Mouse (Mus musculus): ENCODE data around the gene Btbd16. TPM values are rescaled to one million over a fixed set of nuclear protein-coding genes. Genes with fewer than 3 reads are reported as not detected.

Btbd16 gene
- total and polyA plus RNA-seq, 2 experiments: 0.06 TPM; not detected in 1

DNA sequence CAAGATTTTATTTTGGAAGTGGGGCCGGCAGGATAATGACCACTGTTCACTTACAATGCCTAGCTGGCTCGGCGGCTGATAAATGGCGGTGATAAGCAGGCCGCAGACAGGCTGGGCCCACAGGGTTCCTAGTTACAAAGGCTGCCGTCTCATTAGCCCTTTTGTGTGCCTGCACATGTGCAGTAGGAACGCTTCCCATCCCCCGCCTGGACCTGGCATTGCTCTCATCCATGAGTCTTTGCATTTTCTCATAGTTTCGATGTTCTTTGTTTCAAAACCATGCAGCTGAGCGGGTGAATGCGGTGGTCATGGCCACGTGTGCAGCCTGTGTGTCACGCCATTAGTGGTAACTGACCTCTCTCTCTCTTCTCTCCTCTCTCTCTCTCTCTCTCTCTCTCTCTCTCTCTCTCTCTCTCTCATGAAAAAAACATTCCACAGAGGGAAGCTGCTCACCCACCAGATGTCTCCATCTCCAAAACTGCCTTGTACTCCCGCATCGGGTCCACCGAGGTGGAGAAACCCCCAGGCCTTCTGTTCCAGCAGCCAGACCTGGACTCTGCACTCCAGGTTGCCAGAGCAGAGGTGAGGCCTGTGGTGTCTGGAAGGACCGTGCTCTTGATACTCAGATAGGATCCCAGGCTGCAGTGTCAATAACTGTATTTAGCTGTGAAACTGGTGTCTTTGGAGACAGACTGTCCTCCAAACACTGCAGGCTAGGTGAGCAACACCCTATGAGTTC lies 22.9 kb upstream of the Btbd16 start:
- H3K36me3 ChIP-seq (ENCODE audit: control insufficient read depth, insufficient read depth, low read length): peaks cover 22% of the 10 kb centered on the region
- no peaks in the 10 kb centered on the region for H3K4me1 ChIP-seq (ENCODE audit: control insufficient read depth, insufficient read depth, low read length)
- TF ChIP-seq CTCF (IDR thresholded peaks at IDR 0.05; ENCODE audit: low read depth, low read length): no peak
- TF ChIP-seq POLR2A (IDR thresholded peaks at IDR 0.05; ENCODE audit: extremely low read depth, insufficient read depth, low read length): no peak
- 86% methylated on average over 17 of the region's 17 CpGs for WGBS
- H3K4me3 ChIP-seq (ENCODE audit: insufficient read depth, low read depth, low read length): no peak overlapping the region
- no peaks in the 10 kb centered on the region for H3K27me3 ChIP-seq (ENCODE audit: control insufficient read depth, insufficient read depth, low read length)
- DNase-seq (ENCODE audit: extremely low read depth, low read depth, low spot score): no peak
- no peak overlapping the region for H3K9ac ChIP-seq (ENCODE audit: low read depth, low read length)
- H3K79me2 ChIP-seq (ENCODE audit: control insufficient read depth, insufficient read depth, low read length): no peaks in the 10 kb centered on the region
- no peak overlapping the region for H3K27ac ChIP-seq (replicated peaks; ENCODE audit: insufficient read depth, low read depth, low read length)

DNA sequence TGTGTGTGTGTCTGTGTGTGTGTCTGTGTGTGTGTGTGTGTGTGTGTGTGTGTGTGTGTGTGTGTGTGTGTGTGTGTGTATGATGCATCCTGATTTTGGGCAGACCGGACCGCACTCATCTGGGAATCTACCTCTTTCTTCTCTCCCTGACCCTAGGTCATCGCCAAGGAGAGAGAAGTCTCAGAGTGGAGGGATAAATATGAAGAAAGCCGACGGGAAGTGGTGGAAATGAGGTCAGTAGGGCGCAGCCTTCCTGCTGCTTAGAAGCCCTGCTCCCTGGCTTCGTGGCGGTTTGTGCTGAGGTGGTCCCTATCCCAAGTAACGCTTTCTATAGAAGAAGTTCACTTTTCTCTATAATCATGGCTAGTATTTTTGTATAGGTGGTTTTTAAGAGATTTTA lies 22.2 kb upstream of the Btbd16 start:
- no peak overlapping the region for H3K9ac ChIP-seq (ENCODE audit: low read depth, low read length)
- no peak for DNase-seq (ENCODE audit: extremely low read depth, low read depth, low spot score)
- no peak overlapping the region for H3K4me3 ChIP-seq (ENCODE audit: insufficient read depth, low read depth, low read length)
- H3K36me3 ChIP-seq (ENCODE audit: control insufficient read depth, insufficient read depth, low read length): peaks cover 17% of the 10 kb centered on the region
- H3K27ac ChIP-seq (replicated peaks; ENCODE audit: insufficient read depth, low read depth, low read length): no peak overlapping the region
- H3K27me3 ChIP-seq (ENCODE audit: control insufficient read depth, insufficient read depth, low read length): no peaks in the 10 kb centered on the region
- 80% methylated on average over 9 of the region's 9 CpGs for WGBS
- H3K79me2 ChIP-seq (ENCODE audit: control insufficient read depth, insufficient read depth, low read length): no peaks in the 10 kb centered on the region
- no peak for TF ChIP-seq CTCF (IDR thresholded peaks at IDR 0.05; ENCODE audit: low read depth, low read length)
- no peaks in the 10 kb centered on the region for H3K4me1 ChIP-seq (ENCODE audit: control insufficient read depth, insufficient read depth, low read length)

DNA sequence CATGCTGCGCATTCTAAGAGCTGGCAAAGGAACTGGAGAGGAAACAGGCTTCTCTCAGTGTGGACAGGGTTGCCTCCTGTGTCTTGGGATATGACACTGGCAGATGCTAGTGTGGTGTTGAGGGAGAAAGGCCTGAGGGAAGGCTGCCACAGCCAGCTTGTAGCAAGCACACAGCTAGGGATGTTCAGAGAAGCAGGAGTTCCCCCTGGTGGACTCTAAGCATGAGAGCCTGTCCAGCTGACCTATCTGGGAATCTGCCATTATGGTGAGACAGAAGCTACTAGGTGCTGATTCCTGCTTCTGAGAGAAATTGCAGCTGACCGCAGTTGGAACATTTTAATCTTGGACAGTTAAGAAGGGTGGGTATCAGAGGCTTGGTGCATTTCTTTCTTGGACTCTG lies 19.1 kb upstream of the Btbd16 start:
- WGBS: 98% methylated on average over 2 of the region's 2 CpGs
- no peak for DNase-seq (ENCODE audit: extremely low read depth, low read depth, low spot score)
- TF ChIP-seq POLR2A (IDR thresholded peaks at IDR 0.05; ENCODE audit: extremely low read depth, insufficient read depth, low read length) (no peak), CTCF (IDR thresholded peaks at IDR 0.05; ENCODE audit: low read depth, low read length) (peak; percentile 29; the same call in 1 of the 2 replicates)
- no peaks in the 10 kb centered on the region for H3K27me3 ChIP-seq (ENCODE audit: control insufficient read depth, insufficient read depth, low read length)
- H3K9ac ChIP-seq (ENCODE audit: low read depth, low read length): no peak overlapping the region
- no peaks in the 10 kb centered on the region for H3K4me1 ChIP-seq (ENCODE audit: control insufficient read depth, insufficient read depth, low read length)
- H3K79me2 ChIP-seq (ENCODE audit: control insufficient read depth, insufficient read depth, low read length): no peaks in the 10 kb centered on the region
- no peak overlapping the region for H3K4me3 ChIP-seq (ENCODE audit: insufficient read depth, low read depth, low read length)
- H3K27ac ChIP-seq (replicated peaks; ENCODE audit: insufficient read depth, low read depth, low read length): no peak overlapping the region
- H3K36me3 ChIP-seq (ENCODE audit: control insufficient read depth, insufficient read depth, low read length): peaks cover 24% of the 10 kb centered on the region

DNA sequence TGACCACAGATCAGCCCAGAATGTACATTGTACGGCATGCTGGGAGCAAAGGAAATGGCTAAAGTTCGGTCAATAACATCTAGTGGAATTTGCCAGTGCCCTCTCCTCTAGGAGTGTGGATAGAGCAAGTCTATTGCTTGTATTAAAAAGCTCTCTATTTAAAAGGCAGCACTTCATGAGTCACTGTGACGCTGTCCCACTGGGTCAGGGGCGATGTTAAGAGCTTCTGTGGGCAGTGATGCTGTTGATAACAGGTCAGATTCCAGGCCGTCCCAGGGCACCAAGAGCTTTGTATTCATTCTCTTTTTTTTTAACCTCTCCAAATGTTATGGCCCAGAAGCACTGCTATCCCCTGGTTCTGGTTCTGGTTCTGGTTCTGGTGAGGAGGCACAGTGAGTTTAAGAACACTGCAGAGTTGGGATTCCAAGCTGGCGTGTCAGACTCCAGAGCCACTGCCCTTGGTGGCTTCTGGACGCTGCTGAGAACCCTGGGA lies 17.5 kb upstream of the Btbd16 start:
- TF ChIP-seq POLR2A (IDR thresholded peaks at IDR 0.05; ENCODE audit: extremely low read depth, insufficient read depth, low read length) (no peak), CTCF (IDR thresholded peaks at IDR 0.05; ENCODE audit: low read depth, low read length) (no peak)
- Histone ChIP-seq H3K36me3 (ENCODE audit: control insufficient read depth, insufficient read depth, low read length) (peaks cover 27% of the 10 kb centered on the region), H3K9ac (ENCODE audit: low read depth, low read length) (no peak overlapping the region), H3K4me1 (ENCODE audit: control insufficient read depth, insufficient read depth, low read length) (no peaks in the 10 kb centered on the region), H3K27ac (replicated peaks; ENCODE audit: insufficient read depth, low read depth, low read length) (no peak overlapping the region), H3K27me3 (ENCODE audit: control insufficient read depth, insufficient read depth, low read length) (no peaks in the 10 kb centered on the region), H3K79me2 (ENCODE audit: control insufficient read depth, insufficient read depth, low read length) (no peaks in the 10 kb centered on the region), H3K4me3 (ENCODE audit: insufficient read depth, low read depth, low read length) (no peak overlapping the region)
- WGBS: 93% methylated on average over 7 of the region's 7 CpGs
- no peak for DNase-seq (ENCODE audit: extremely low read depth, low read depth, low spot score)

DNA sequence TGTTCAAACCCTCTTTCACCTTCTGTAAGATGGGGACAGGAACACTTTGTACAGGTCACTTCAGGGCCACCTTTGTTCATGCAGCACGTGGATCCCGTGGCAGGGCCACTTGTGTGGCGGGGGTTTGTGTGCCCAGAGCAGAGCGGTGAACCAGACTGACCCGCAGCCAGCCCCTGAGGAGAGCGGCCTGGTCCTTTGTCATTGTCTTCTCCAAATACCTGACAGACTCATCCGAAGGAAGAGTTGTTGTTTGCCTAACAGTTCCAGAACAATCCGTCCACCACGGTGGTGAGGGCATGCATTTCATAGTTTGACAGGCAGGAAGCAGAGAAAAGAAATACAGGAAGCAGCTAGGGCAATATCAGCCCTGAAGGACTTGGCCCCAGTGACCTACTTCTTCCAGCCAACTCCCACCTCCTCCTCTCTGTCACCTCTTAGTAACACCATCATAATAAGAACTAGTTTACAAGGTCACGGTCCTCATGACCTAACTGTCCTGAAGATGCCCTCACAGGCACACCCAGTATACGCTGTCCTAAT lies 16.5 kb upstream of the Btbd16 start:
- no peaks in the 10 kb centered on the region for H3K27me3 ChIP-seq (ENCODE audit: control insufficient read depth, insufficient read depth, low read length)
- H3K79me2 ChIP-seq (ENCODE audit: control insufficient read depth, insufficient read depth, low read length): no peaks in the 10 kb centered on the region
- TF ChIP-seq CTCF (IDR thresholded peaks at IDR 0.05; ENCODE audit: low read depth, low read length) (no peak), POLR2A (IDR thresholded peaks at IDR 0.05; ENCODE audit: extremely low read depth, insufficient read depth, low read length) (no peak)
- H3K9ac ChIP-seq (ENCODE audit: low read depth, low read length): no peak overlapping the region
- no peak for DNase-seq (ENCODE audit: extremely low read depth, low read depth, low spot score)
- H3K4me3 ChIP-seq (ENCODE audit: insufficient read depth, low read depth, low read length): no peak overlapping the region
- no peaks in the 10 kb centered on the region for H3K4me1 ChIP-seq (ENCODE audit: control insufficient read depth, insufficient read depth, low read length)
- WGBS: 88% methylated on average over 11 of the region's 11 CpGs
- no peak overlapping the region for H3K27ac ChIP-seq (replicated peaks; ENCODE audit: insufficient read depth, low read depth, low read length)
- H3K36me3 ChIP-seq (ENCODE audit: control insufficient read depth, insufficient read depth, low read length): peaks cover 20% of the 10 kb centered on the region; the same call in 1 of the 2 replicates

Data from liver, adult 2 months (tissue).